Mouse (Mus musculus) spleen, embryonic (tissue): ENCODE measurements around the gene Slc6a3.

ENCODE experiments used
- CTCF ChIA-PET: fragments of 350-600 bp; sonication (Branson Sonifier 250); formaldehyde crosslinking; loops from one replicate; lab custom pipeline; 2022; lab: Charles Lee

Gene Slc6a3

DNA sequence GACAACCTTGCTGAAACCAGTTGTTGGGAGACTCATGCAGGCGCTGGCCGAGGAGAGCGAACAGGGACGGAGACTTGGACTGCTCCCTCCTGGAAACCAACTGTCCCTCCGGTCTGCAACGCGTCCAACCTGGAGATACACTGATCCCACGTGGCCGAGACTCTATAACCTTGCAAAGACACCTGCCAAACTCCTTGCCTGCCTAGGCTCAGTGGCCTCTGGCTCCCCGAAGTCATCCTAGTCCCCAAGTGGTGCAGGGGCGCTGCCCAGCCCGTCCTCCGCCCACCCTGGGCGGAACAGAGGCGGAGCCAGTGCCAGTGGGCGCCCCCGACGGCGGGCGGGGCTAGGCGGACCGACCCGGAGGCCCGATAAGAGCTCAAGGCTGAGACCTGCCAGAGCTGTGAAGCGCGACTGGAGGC, at the start of gene Slc6a3:
TSS of gene Slc6a3 (plus strand) at position 345 of the 419 bp plus-strand sequence.
- CTCF ChIA-PET = no interaction called here

DNA sequence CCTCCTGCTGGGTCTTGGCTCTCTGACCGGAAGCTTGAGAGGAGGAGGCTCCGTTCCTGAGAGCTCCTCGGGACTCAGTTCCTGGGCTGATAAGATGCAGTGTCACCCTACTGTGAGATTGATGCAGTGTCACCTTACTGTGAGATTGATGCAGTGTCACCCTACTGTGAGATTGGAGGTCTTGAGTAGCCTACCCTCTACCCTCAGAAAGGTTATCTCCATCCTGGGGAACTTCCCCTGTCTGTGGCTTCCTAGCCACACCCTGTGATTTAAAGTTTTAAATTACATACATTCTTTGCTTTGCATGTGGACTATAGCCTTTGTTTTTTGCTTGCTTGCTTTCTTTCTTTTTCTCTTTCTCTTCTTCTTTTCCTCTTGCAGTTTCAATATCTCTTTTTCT, 48.4 kb upstream of the Slc6a3 start:
- CTCF ChIA-PET = interaction anchor here (0.9 kb wide), 1 partner anchor 62 kb away, joined by 3 read pairs; no protein-coding TSS in a partner anchor

DNA sequence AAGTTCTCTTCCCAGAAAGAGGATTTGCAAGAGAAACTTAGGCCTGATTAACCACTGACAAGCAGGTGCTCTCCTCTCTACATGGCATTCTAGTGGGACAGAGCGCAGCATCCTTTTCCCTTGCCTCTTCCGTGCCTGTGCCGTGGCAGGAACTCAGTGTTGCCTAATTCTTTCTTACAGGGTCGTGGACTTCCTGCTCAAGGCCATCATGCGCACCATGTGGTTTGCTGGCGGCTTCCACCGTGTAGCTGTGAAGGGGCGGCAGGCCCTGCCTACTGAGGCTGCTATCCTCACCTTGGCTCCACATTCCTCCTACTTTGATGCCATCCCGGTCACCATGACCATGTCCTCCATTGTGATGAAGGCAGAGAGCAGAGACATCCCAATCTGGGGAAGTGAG, 47.8 kb upstream of the Slc6a3 start:
- CTCF ChIA-PET = interaction anchor here (0.9 kb wide), 1 partner anchor 62 kb away, joined by 3 read pairs; no protein-coding TSS in a partner anchor

- CTCF ChIA-PET = no interaction called here
Measured at GRCm38 (mm10) chr13:73489986-73490385, 46.6 kb upstream of the Slc6a3 start.

DNA sequence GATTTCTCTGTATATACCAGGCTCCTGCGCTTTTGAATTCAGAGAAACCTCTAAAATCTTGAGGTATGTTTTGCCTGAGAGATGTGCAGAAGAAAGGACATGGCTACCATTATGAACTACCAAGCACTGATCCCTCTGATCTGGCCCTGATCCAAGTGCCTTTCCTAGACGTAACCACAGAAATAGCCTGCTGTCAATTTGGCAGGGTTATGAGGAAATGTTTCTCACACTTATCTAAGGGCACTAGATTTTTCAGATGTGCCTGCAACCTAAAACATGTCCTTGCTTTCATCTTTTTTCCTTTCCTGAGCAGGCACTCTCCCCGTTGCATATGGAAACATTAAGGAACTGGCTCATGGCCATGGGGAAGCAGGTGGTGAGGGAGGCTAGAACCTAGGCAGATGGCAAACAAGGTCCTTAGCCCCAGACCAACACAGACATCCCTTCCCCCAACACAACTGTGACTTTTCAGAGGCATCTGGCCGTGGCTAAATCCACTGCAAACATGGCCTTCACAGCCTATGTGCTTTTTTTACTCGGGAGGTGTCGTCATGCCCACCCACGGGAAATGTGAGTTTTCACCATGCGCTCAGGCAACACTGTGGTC, 45.9 kb upstream of the Slc6a3 start:
- CTCF ChIA-PET = no interaction called here

GRCm38 (mm10) chr13:73493183-73493582, 43.4 kb upstream of the Slc6a3 start:
- CTCF ChIA-PET = no interaction called here

GRCm38 (mm10) chr13:73494528-73494927, 42.0 kb upstream of the Slc6a3 start:
- CTCF ChIA-PET = no interaction called here

DNA sequence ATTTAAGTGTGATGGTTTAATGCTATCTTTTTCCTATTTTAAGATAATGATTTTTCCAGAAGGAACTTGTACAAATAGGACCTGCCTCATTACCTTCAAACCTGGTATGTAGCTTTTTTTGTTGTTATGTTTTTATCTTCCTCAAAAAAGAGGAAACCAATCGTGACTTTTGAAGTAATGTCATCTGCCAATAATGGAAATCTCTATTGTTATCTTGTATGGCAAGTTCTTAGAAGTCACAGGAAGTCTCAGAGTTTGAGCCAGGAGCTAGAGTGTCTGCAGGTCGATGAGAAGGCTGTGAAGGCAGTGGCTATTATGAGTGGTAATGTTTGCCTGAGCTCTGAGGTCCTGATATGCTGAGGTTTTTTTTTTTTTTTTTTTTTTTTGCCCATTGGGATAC, 40.4 kb upstream of the Slc6a3 start:
- CTCF ChIA-PET = interaction anchor here (0.5 to 0.7 kb wide), 2 partner anchors 8 to 12 kb away, joined by 3 to 5 read pairs; no protein-coding TSS in a partner anchor

GRCm38 (mm10) chr13:73499893-73500604, 36.5 kb upstream of the Slc6a3 start:
- CTCF ChIA-PET = no interaction called here

- CTCF ChIA-PET = interaction anchor here (0.7 to 2.9 kb wide), 4 partner anchors 11 to 193 kb away, joined by 4 to 29 read pairs (median 12); no protein-coding TSS in a partner anchor
Measured at GRCm38 (mm10) chr13:73502719-73503118, 33.8 kb upstream of the Slc6a3 start.

GRCm38 (mm10) chr13:73505686-73506467, 30.7 kb upstream of the Slc6a3 start:
- CTCF ChIA-PET = interaction anchor here (1.2 kb wide), 1 partner anchor 80 kb away, joined by 5 read pairs; no protein-coding TSS in a partner anchor

GRCm38 (mm10) chr13:73508817-73509550, 27.6 kb upstream of the Slc6a3 start:
- CTCF ChIA-PET = interaction anchor here (0.7 to 1.6 kb wide), 2 partner anchors 13 to 85 kb away, joined by 3 to 4 read pairs; no protein-coding TSS in a partner anchor

DNA sequence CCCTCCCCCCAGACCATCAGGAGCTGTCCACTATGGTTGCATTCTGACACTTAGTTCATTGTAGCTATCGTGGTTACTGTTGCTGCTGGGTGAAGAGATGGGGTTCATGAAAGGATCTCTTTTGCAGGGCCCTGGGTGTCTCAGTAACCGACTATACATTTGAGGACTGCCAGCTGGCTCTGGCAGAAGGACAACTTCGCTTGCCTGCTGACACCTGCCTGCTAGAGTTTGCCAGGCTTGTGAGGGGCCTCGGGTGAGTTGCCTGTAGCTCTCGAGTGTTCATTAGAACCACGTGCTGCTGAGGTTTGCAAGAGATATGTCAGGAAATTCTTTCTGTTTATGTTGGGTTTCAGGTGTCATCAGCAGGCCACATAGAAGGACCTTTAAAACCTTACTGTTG, 26.7 kb upstream of the Slc6a3 start:
- CTCF ChIA-PET = interaction anchor here (0.6 to 1.6 kb wide), 2 partner anchors 85 to 123 kb away, joined by 4 to 6 read pairs; no protein-coding TSS in a partner anchor

GRCm38 (mm10) chr13:73512776-73513673, 23.5 kb upstream of the Slc6a3 start:
- CTCF ChIA-PET = no interaction called here

DNA sequence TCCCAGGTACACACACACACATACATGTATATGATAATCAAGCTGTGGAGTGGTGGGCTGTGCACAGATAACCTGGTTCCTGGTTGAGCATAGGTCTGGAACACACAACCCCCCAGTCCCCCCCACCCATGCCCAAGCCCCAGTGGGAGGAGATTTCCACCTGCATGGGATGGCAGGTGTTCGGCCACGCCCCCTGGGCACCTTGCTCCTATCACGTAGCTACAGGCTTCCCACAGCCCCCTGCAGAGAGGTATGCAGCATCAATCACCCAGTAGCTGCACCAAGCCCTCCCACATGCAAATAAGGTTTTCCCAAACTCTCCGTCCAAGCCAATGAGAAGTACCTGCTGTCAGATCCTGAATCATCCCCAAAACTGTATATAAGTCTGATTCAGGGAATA, 19.7 kb upstream of the Slc6a3 start:
- CTCF ChIA-PET = no interaction called here

GRCm38 (mm10) chr13:73533716-73534115, 2.8 kb upstream of the Slc6a3 start:
- CTCF ChIA-PET = no interaction called here

DNA sequence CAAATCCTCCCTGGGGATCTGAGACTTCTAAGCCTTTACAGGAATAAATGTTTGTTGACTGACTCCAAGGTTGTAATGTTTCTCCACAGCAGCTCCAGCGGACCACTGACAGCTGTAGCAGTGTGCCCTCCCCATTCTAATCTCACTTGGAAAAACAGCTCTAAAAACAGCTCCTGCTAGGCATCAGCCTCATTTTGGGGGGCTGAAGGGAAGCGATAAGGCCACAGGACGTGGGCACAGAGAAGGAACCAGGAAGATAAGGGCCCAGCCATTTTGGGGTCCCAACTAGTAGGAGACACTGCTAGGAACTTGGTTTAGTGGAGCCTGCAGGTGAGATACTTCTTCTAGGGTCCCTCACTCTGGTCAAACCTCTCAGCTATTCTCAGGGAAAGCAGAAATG, 1.3 kb upstream of the Slc6a3 start:
- CTCF ChIA-PET = no interaction called here

DNA sequence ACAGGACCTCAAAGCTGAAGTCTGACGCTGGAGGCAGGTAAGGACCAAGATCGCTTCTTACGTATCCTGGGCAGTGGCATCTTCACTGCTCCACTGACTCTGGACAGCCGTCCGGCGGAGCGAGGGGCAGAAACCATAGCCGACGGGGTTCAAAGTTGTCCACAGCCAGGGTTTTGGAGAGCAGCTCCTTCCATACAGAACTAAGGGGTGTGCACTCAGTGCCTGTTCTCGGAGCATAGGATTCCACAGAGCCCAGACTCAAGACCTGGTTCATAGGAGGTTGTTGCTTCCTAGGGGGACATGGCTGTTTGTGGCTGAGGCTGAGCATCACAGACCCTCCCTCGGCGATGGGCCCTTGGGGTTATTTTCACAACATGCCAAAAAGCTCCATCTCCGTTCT, 277 bp downstream of the Slc6a3 start:
- CTCF ChIA-PET = no interaction called here

DNA sequence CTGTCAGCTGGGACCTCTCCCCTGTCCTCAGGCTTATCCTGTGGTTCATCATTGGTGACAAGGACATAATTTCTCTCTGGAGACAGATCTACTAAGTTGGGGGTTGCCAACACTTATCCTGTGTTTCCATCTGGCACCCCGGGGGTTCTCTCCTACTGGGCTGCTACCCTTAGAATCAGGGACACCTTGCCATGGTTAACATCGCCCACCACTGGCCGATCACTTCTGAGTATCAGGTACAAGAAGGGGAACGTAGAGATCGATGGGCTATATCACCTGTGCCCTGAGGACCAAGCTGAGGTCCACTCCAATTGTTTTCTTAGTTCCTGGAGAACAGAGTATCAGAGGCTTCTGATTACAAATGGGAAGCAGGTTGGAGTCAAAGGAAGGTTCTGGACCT, 27.7 kb downstream of the Slc6a3 start:
- CTCF ChIA-PET = no interaction called here

DNA sequence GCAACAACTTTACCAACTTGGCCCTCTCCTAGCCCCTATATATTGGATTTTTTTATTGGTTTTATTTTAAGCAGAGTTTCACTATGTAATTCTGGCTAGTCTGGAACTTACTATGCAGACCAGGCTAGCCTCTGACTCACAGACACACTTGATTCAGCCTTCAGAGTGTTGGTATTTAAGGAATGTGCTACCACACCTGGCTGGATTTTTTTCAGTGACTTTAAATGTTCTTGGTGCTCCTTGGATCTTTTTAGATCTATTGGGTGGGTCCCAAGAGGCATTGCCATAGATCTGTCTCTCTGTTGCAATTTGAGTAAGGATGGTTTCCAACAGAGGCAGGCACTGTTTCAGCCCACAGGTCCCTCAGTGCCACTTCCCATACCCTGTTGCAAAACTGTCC, 38.5 kb downstream of the Slc6a3 start:
- CTCF ChIA-PET = no interaction called here
